Mouse (Mus musculus): ENCODE data around the gene E130116L18Rik. TPM values are rescaled to one million over a fixed set of nuclear protein-coding genes. Genes with fewer than 3 reads are reported as not detected.
"Not testable (repeated sequence)": the region's sequence is repeated elsewhere in the genome, so short reads cannot be mapped to it uniquely, and the experiment has no call there.

The E130116L18Rik gene
- polyA plus RNA-seq, 1 experiment from 2014 or later: not detected

DNA sequence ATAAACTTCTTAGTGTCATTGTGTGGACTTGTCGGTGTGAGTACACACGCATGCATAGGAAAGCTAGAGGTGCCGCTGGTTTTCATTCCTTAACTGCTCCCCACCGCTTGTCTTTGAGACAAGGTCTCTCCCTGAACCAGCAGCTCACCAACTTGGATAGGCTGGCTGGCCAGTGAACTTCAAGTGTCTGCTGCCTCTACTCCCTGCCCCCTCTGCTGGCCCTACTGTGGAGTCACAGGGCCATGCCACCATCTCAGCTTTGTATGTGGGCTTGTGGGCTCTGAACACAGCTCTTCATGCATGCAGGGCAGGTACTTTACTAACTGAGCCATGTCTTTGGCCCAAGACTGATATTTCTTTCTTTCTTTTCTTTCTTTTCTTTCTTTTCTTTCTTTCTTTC, 43.7 kb downstream of the E130116L18Rik start:
- H3K9ac ChIP-seq: no peak overlapping the region
- H3K36me3 ChIP-seq: no peaks in the 10 kb centered on the region
- H3K27me3 ChIP-seq: no peaks in the 10 kb centered on the region
- no peak overlapping the region for H3K27ac ChIP-seq
- H3K4me2 ChIP-seq (replicated peaks): no peak overlapping the region
- H3K9me3 ChIP-seq: no peaks in the 10 kb centered on the region
- 96% methylated on average over 4 of the region's 4 CpGs for WGBS
- 0 out of 2 replicates have a peak, but pooled peaks cover 8% of the 10 kb centered on the region for H3K4me1 ChIP-seq
- no peak for ATAC-seq (ENCODE audit: low FRiP score, low read depth)
- no peak overlapping the region for H3K4me3 ChIP-seq

DNA sequence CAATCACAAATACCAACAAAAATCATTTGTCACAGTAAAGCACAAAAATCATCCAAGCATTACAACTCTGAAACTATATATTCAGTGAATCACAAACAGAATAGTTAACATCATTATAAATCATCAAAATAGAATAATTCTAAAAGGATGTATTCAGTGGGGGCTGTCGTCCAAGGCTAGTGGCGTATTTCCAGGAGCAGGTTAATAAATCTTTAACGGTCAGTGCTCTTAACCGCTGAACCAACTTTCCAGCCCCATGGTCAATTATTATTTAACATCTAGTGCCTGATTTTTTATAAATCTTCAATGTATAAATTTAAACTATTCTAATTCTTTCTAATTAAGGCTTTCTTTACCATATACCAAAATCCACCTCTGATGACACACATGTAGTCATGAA, 44.4 kb downstream of the E130116L18Rik start:
- not testable (repeated sequence) for H3K4me3 ChIP-seq; H3K36me3 ChIP-seq; H3K9ac ChIP-seq; H3K4me1 ChIP-seq; H3K4me2 ChIP-seq (replicated peaks); H3K27ac ChIP-seq; H3K27me3 ChIP-seq; H3K9me3 ChIP-seq; ATAC-seq (ENCODE audit: low FRiP score, low read depth)
- 72% methylated on average over 4 of the region's 4 CpGs for WGBS

DNA sequence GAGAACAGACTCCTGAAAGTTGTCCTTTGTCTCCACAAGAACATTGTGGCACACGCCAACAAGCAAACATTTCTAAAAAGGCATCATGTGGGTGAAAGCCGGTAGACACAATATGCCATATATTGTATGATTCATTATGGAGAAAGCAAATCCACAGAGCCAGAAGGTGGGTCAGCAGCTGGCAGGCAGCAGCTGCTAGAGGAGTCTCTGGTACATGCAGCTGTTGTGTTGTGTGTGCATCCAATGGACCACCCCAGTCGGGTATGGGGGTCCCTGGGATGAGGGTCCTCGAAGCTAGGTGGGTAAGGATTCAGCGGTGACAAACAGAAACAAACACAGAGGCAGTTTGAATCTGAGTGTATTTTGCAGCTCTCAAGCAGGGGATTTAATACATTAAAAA, 45.0 kb downstream of the E130116L18Rik start:
- not testable (repeated sequence) for ATAC-seq (ENCODE audit: low FRiP score, low read depth); H3K27me3 ChIP-seq; H3K9ac ChIP-seq; H3K4me3 ChIP-seq; H3K4me2 ChIP-seq (replicated peaks); H3K36me3 ChIP-seq; H3K27ac ChIP-seq; H3K4me1 ChIP-seq; H3K9me3 ChIP-seq
- WGBS: 89% methylated on average over 5 of the region's 5 CpGs

Other genes starting within 250 kb of the E130116L18Rik start
- 21.0 and 21.3 TPM in 2 replicates for gene Prkag2, start 122.5 kb downstream of the E130116L18Rik start, polyA plus RNA-seq (2015; fragmentation: Nextera tagmentation; extraction: Ambion mirVana)
- gene Galntl5, start 41.7 kb downstream of the E130116L18Rik start, polyA plus RNA-seq (2015; fragmentation: Nextera tagmentation; extraction: Ambion mirVana): not detected in 2 replicates
- gene Galnt11, start 1.2 kb downstream of the E130116L18Rik start, polyA plus RNA-seq (2015; fragmentation: Nextera tagmentation; extraction: Ambion mirVana): 41.9 and 44.4 TPM in 2 replicates